Mouse (Mus musculus): ENCODE data around the gene Pkd1l2.
A peak's percentile ranks its signal among the peaks of the same experiment; 100 is the strongest.

Gene Pkd1l2

GRCm38 (mm10) chr8:117033393-117033792 lies 48.9 kb downstream of the Pkd1l2 start:
- DNase-seq (ENCODE audit: low spot score in 2 of 2), result no peak

- no peak for DNase-seq (ENCODE audit: low spot score in 2 of 2)
Observed at GRCm38 (mm10) chr8:117032609-117033008, 49.6 kb downstream of the Pkd1l2 start.

GRCm38 (mm10) chr8:117031476-117031875 lies 50.8 kb downstream of the Pkd1l2 start:
- no peak for DNase-seq (ENCODE audit: low spot score in 2 of 2)

GRCm38 (mm10) chr8:117028686-117029085 lies 53.6 kb downstream of the Pkd1l2 start:
- DNase-seq (ENCODE audit: low spot score in 2 of 2), result no peak

- DNase-seq (ENCODE audit: low spot score in 2 of 2), result no peak
Observed at GRCm38 (mm10) chr8:117027601-117028000, 54.6 kb downstream of the Pkd1l2 start.

- no peak for DNase-seq (ENCODE audit: low spot score in 2 of 2)
Observed at GRCm38 (mm10) chr8:117022297-117022993, 59.8 kb downstream of the Pkd1l2 start.

GRCm38 (mm10) chr8:117019323-117020275 lies 62.6 kb downstream of the Pkd1l2 start:
- no peak for DNase-seq (ENCODE audit: low spot score in 2 of 2)

GRCm38 (mm10) chr8:117017896-117018295 lies 64.4 kb downstream of the Pkd1l2 start:
- no peak for DNase-seq (ENCODE audit: low spot score in 2 of 2)

GRCm38 (mm10) chr8:117017006-117017405 lies 65.2 kb downstream of the Pkd1l2 start:
- DNase-seq (ENCODE audit: low spot score in 2 of 2), result no peak

- no peak for DNase-seq (ENCODE audit: low spot score in 2 of 2)
Observed at GRCm38 (mm10) chr8:117015670-117016069, 66.6 kb downstream of the Pkd1l2 start.

GRCm38 (mm10) chr8:117011366-117011765 lies 70.9 kb downstream of the Pkd1l2 start:
- DNase-seq (ENCODE audit: low spot score in 2 of 2), result no peak

GRCm38 (mm10) chr8:116994016-116994716 lies 88.1 kb downstream of the Pkd1l2 start:
- DNase-seq (ENCODE audit: low spot score in 2 of 2), result no peak

- DNase-seq (ENCODE audit: low spot score in 2 of 2), result peak; percentile 92 to 97
Observed at GRCm38 (mm10) chr8:116993095-116993867, 89.0 kb downstream of the Pkd1l2 start, which contains the start of gene Gcsh. Gene Gcsh (minus strand): TSS chr8:116993537.

GRCm38 (mm10) chr8:116992176-116992971 lies 89.9 kb downstream of the Pkd1l2 start:
- DNase-seq (ENCODE audit: low spot score in 2 of 2), result no peak

- DNase-seq (ENCODE audit: low spot score in 2 of 2), result no peak
Observed at GRCm38 (mm10) chr8:116991241-116991640, 91.0 kb downstream of the Pkd1l2 start.

- DNase-seq (ENCODE audit: low spot score in 2 of 2), result no peak
Observed at GRCm38 (mm10) chr8:116989842-116990241, 92.4 kb downstream of the Pkd1l2 start.

GRCm38 (mm10) chr8:116980117-116980516 lies 102.1 kb downstream of the Pkd1l2 start:
- DNase-seq (ENCODE audit: low spot score in 2 of 2), result peak in 1 of 2 experiments; percentile 42

- peak; percentile 94 to 96 for DNase-seq (ENCODE audit: low spot score in 2 of 2)
Observed at GRCm38 (mm10) chr8:116978631-116979256, 103.5 kb downstream of the Pkd1l2 start, which contains the start of gene 1700030J22Rik. Gene 1700030J22Rik (minus strand): TSS chr8:116978959.

- DNase-seq (ENCODE audit: low spot score in 2 of 2), result no peak
Observed at GRCm38 (mm10) chr8:116978052-116978451, 104.2 kb downstream of the Pkd1l2 start.

GRCm38 (mm10) chr8:116975606-116976005 lies 106.6 kb downstream of the Pkd1l2 start:
- no peak for DNase-seq (ENCODE audit: low spot score in 2 of 2)

Data from cerebellum, postnatal 4 days (tissue).